Mouse (Mus musculus) small intestine, adult 2 months (tissue): ENCODE measurements around the gene Olfr543.

ENCODE experiments used
- CTCF ChIP-seq: fragments of 200-500 bp; IDR thresholded peaks from 2 replicates; pipeline ENCODE4 v1.5.1; 2012; ENCODE audit warnings: low read depth, mild to moderate bottlenecking, control low read depth, inconsistent platforms, low read length, moderate library complexity, mixed read lengths; ENCODE audit not compliant: insufficient replicate concordance, insufficient read length; ENCODE audit errors: extremely low read depth
- POLR2A ChIP-seq: fragments of 200-500 bp; IDR thresholded peaks from 2 replicates; pipeline ENCODE4 v1.6.1; 2012; ENCODE audit warnings: low read depth, mild to moderate bottlenecking, control low read depth, inconsistent platforms, low read length, moderate library complexity

DNA sequence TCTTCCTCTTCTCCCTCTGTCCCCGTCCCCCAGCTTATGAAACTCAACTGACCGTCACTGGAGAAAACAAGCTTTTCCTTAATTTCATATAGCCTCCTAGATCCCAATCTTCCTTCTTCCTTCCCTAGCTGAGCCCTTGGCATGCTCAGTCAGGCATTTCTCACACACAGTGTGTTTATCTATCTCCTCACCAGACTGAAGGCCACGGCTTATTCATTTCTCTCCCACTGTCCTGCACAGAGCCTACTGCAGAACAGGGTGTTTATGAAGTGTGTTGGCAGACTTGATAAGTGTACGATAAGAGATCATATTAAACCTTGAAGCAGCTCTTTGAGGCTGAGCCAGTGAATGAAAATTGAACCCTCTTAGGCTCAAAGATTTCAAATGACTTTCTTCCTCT, 658 bp downstream of the Olfr543 start:
- no peak for TF ChIP-seq CTCF
- no peak for TF ChIP-seq POLR2A
